Mouse (Mus musculus) megakaryocyte-erythroid progenitor cell, adult 5-6 weeks (primary cell): ENCODE measurements around the gene Pnldc1. TPM values are rescaled to one million over a fixed set of nuclear protein-coding genes. Genes with fewer than 3 reads are reported as not detected.

ENCODE experiments used
- total RNA-seq, 2 experiments: library from RNA; stranded (forward) in 1 of 2; stranded (reverse) in 1 of 2; fragments of 200-1000, 215-1000 nt in 1 of 2; fragments of >200 nt in 1 of 2; fragmentation: Nextera tagmentation in 1 of 2; gene quantifications; 2 replicates each; pipeline ENCODE4 v1.2.3; 2014 to 2017

The Pnldc1 gene
- total RNA-seq, 2 experiments from 2014 or later, result not detected

Other genes starting within 250 kb of the Pnldc1 start
- gene Slc22a1, start 234.4 kb downstream of the Pnldc1 start, total RNA-seq (2014; fragmentation: Nextera tagmentation), result not detected in 2 replicates
- gene Slc22a1, start 234.4 kb downstream of the Pnldc1 start, total RNA-seq (2017), result not detected in 2 replicates
- gene Igf2r, start 140.6 kb downstream of the Pnldc1 start, total RNA-seq (2014; fragmentation: Nextera tagmentation), result 10.2 and 14.0 TPM in 2 replicates
- gene Igf2r, start 140.6 kb downstream of the Pnldc1 start, total RNA-seq (2017), result 15.3 and 19.7 TPM in 2 replicates
- not detected in 2 replicates for gene Mas1, start 42.1 kb downstream of the Pnldc1 start, total RNA-seq (2014; fragmentation: Nextera tagmentation)
- gene Mas1, start 42.1 kb downstream of the Pnldc1 start, total RNA-seq (2017), result not detected in 2 replicates
- gene Mrgprh, start 34.2 kb downstream of the Pnldc1 start, total RNA-seq (2014; fragmentation: Nextera tagmentation), result not detected in 2 replicates
- gene Mrgprh, start 34.2 kb downstream of the Pnldc1 start, total RNA-seq (2017), result not detected in 2 replicates
- 481 and 497 TPM in 2 replicates for gene Tcp1, start 5.5 kb upstream of the Pnldc1 start, total RNA-seq (2014; fragmentation: Nextera tagmentation)
- 1,112 and 1,392 TPM in 2 replicates for gene Tcp1, start 5.5 kb upstream of the Pnldc1 start, total RNA-seq (2017)
- 165 and 221 TPM in 2 replicates for gene Mrpl18, start 6.1 kb upstream of the Pnldc1 start, total RNA-seq (2014; fragmentation: Nextera tagmentation)
- 214 and 219 TPM in 2 replicates for gene Mrpl18, start 6.1 kb upstream of the Pnldc1 start, total RNA-seq (2017)
- gene Acat3, start 30.4 kb upstream of the Pnldc1 start, total RNA-seq (2014; fragmentation: Nextera tagmentation), result 0.33 TPM in 1 of 2 replicates, not detected in the other
- gene Acat3, start 30.4 kb upstream of the Pnldc1 start, total RNA-seq (2017), result 0.80 and 1.3 TPM in 2 replicates
- gene Acat2, start 50.5 kb upstream of the Pnldc1 start, total RNA-seq (2014; fragmentation: Nextera tagmentation), result 14.9 and 28.9 TPM in 2 replicates
- 19.2 and 20.2 TPM in 2 replicates for gene Acat2, start 50.5 kb upstream of the Pnldc1 start, total RNA-seq (2017)
- gene Wtap, start 83.9 kb upstream of the Pnldc1 start, total RNA-seq (2014; fragmentation: Nextera tagmentation), result 75.6 and 80.8 TPM in 2 replicates
- gene Wtap, start 83.9 kb upstream of the Pnldc1 start, total RNA-seq (2017), result 367 and 387 TPM in 2 replicates
- gene Sod2, start 96.6 kb upstream of the Pnldc1 start, total RNA-seq (2014; fragmentation: Nextera tagmentation), result 86.0 and 94.0 TPM in 2 replicates
- gene Sod2, start 96.6 kb upstream of the Pnldc1 start, total RNA-seq (2017), result 95.3 and 124 TPM in 2 replicates
- gene Gpr31b, start 142.1 kb upstream of the Pnldc1 start, total RNA-seq (2014; fragmentation: Nextera tagmentation), result not detected in 2 replicates
- not detected in 2 replicates for gene Gpr31b, start 142.1 kb upstream of the Pnldc1 start, total RNA-seq (2017)
- not detected in 2 replicates for gene Tcp10b, start 150.9 kb upstream of the Pnldc1 start, total RNA-seq (2014; fragmentation: Nextera tagmentation)
- 0.23 TPM in 1 of 2 replicates, not detected in the other for gene Tcp10b, start 150.9 kb upstream of the Pnldc1 start, total RNA-seq (2017)
- gene Unc93a, start 221.6 kb upstream of the Pnldc1 start, total RNA-seq (2014; fragmentation: Nextera tagmentation), result not detected in 2 replicates
- gene Unc93a, start 221.6 kb upstream of the Pnldc1 start, total RNA-seq (2017), result 0.33 TPM in 1 of 2 replicates, not detected in the other